Mouse (Mus musculus) activated CD4-positive, CD25-positive, alpha-beta regulatory T cell, adult 4 months (primary cell): ENCODE measurements around the gene Zfp287. TPM values are rescaled to one million over a fixed set of nuclear protein-coding genes. Genes with fewer than 3 reads are reported as not detected.

ENCODE experiments used
- ATAC-seq: one replicate; pipeline ENCODE4 v1.8.0; 2017
- polyA plus RNA-seq, 2 experiments: library from polyadenylated mRNA; unstranded; fragments of 100-300 nt; shearing (Covaris generic); gene quantifications; one replicate each; pipeline ENCODE4 v1.2.1; 2017

Zfp287 gene
- polyA plus RNA-seq, 2 experiments from 2014 or later, result 17.0 to 20.4 TPM

DNA sequence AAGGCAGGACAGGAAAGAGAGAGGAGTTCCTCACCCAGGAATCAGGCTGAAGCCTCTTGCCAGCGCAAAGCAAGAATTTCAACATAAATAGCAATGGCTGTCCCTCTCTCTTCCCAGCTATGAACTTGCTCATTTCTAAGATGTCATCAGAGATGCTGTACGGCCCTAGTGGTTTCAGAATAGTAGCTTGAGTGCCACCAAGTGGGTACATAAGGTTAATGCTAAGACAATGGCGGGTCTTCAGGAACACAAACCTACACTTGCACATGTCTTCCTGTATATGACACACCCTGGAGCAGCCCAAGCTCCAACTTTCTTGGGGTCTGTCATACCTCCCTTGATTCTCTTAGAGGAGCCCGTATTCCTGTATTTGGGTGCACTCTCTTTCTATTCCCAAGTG, 32.0 kb downstream of the Zfp287 start:
- no peak for ATAC-seq

DNA sequence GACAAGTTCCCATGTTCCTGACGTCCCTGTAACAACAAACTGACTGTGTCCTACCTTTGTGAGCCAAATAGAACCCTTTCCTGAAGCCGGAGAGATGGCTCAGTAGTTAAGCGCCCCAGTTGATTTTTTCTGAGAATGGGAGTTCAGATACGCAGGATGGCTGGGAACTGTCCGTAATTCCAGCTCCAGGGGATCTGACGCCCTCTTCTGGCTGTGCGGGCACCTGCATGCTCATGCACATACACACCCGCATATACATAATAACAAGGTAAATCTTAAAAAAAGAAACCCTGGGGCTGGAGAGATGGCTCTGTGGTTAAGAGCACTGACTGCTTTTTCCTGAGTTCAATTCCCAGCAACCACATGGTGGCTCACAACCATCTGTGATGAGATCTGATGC, 36.6 kb downstream of the Zfp287 start:
- no peak for ATAC-seq

DNA sequence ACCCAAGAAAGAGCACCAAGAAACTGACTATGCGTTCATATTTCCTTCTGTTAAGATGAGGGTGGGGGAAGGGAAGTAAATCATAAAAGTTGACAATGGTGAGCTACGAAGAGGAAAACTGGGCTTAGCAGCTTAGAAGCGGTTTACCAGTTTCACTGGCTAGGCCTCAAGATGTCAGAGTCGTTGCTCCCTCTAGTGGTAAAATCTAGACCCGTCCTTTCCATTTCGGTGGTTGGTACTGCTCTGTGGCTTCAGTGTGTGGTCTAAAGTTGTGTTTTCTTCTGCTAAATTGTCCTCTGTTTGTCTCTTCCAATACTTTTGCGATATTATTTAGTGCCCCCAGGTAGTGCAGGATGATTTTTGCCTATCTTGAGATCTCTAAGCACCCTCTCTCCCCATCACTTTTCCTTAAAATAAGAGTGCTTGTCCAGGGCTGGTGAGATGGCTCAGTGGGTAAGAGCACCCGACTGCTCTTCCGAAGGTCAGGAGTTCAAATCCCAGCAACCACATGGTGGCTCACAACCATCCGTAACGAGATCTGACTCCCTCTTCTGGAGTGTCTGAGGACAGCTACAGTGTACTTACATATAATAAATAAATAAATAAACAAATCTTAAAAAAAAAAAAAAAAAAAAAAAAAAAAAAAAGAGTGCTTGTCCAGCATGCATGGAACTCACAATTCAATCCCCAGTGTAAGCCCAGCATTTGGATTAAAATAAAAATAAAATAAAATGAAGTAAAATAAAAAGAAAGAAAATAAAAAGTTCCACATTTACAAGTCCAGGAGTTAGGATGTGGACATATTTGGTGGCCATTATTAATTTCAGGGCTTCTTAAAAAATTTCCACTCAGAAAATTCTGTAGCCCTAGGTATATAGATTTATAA, 38.2 kb downstream of the Zfp287 start:
- peak; percentile 75 for ATAC-seq

DNA sequence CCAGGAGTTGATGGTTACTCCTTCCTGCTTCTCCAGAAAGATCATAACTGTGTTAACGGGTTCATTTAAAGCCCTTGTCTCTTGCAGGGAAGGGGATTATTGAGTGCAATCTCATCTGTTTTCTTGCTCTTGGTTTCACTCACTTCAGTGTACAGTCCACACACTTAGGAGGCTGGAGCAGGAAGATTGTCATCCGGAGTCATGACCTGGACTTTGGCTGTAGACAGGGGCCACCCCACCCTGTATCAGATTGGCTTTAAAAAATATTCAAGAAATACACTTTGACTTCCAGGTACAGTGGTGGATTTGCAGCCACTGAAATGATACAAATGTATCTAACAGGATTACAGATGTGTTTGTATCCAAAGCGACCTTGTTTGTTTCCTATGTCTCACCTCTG, 40.1 kb downstream of the Zfp287 start:
- no peak for ATAC-seq

DNA sequence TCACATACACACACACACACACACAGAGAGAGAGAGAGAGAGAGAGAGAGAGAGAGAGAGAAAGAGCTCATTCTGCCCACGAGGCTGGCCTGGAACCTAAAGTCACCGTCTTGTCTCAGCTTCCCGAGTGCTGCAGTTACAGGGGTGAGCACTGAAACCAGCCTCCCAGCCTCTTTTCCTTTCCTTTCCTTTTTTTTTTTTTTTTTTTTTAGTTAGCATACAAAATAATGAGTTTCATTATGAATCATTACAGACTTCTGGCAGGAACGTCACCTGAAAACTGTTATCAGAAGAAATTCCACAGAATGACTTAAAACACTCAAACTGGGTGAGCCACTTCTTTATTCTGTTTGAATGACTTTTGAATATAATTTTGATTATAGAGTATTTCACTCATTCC, 51.8 kb downstream of the Zfp287 start:
- no peak for ATAC-seq

DNA sequence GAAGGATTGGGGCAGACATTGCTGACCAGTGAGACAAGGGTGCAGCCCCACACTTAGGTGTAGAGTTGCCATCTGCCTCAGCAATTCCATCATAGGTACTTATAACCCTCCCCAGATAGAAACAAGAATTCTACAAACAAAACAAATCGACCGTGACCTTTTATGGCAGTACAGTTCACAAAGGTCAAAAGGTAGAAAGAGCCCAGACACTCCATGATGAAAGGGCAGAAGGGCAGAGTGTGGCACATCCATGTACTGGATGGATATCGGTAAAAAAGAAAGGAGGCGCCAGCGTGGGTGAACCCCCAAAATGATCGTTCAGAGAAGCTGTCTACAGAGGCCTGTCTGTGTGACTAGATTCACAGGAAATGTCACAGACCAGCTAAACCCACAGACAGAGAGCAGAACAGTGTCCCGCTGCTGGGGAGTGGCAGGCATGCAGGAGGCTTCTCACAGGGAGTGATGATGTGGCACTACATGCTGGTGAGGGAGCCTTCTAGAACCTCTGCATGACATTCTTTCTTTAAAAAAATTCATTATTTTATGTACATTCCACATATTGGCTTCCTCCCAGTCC, 52.8 kb downstream of the Zfp287 start:
- peak; percentile 45 for ATAC-seq

DNA sequence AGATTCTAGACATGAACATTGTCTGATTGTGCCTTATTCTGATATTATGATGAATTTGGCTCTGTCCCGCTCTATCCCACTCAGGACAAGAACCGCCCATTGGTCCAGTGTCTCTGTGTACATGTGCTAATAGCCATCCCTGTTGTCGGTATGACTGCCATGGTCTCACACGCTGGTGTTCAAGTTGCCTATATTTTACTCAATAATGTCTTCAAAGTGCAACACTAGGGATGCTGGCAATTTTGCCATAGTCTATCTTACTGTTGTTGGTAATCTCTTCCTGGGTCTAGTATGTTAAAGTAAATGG, 55.5 kb downstream of the Zfp287 start:
- ATAC-seq, result no peak

DNA sequence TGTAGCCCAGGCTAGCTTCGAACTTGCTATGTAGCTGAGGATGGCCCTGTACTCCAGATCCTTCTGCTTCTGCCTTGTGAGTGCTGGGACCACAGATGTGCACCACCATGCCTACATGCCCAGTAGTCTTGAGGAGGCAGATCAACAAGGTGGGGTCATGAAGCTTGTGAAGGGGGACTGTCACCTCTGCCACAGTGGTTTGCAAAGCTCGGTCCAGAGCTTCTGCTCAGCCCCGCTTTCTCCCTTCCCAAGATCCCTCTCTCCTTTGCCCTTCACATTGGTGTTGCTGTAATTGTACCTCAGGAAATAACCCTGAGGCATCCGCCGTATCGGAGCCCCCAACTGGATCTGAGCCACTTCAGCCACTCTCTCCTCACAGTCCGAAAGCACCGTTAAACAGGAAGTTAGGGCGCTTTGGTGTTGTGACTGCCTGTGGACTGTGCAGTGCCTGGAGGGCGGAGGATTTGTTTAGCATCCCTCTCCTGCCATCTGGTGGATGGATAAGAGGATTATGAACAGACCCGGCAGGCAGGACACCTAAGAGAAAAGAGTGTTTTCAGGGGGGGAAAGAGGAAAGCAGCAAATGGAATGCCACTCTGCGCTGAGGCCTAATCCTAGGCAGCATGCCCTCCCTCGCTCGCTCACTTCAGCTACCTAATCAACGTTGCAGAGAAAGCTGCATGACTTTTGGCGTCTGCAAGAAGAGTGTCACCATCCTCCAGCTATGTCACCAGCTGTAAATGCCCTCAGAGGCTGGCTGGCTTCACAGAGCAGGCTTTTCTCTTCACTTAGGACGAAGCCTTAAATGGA, 56.0 kb downstream of the Zfp287 start:
- ATAC-seq, result peak; percentile 67

DNA sequence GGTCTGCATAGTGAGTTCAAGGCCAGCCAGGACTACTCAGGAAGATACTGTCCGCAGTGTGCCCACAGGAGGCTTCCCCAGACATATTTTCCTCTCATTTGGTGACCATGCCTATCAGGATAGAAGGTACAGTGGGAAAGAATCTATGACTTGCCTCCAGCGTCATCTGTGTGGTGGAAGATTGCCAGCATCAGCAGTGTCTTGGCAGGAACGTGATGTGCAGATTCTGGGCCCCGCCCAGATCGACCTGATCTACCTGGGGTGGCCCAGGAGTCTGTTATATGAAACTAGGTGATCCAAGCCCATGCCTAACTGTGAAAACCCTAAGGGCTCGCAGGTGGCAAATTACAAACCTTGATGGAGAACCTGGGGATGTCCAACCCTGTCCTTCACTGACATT, 61.7 kb downstream of the Zfp287 start:
- no peak for ATAC-seq

DNA sequence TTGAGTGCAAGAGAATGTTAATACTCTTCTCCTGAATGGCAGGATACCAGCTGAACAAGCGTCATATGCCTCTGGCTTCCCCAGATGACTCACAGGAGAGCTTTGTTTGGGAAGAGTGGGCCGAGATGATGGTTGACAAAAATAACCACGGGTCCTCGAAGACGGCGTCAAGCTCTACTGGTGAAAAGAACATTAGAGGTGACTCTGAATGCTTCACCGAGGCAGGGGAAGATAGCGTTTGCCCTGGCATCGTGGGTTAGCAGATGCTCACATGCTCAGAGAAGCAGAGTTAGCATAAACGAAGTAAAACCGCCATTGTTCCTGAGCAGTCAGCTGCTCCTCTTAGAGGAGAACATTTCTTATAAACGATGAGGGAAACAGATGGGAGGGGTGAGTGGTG, 62.2 kb downstream of the Zfp287 start:
- no peak for ATAC-seq

DNA sequence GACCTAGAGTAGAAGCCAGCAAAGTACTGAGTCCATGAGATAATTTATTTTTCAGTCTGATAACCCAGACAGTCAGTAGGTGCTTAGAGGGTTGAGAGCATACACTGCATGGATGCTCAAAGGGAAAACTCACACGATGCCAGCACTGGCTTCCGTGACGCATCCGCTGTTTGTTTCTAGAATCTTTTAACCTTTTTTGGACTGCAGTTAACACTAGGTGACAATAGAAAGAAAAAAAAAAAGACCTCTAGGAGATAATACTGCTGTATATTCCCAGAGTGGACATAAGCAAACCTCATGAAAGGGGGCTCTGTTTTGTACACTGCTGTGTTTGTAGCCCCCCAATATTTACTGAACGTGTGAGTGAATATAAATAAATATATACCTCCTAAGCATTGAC, 62.7 kb downstream of the Zfp287 start:
- ATAC-seq, result no peak

DNA sequence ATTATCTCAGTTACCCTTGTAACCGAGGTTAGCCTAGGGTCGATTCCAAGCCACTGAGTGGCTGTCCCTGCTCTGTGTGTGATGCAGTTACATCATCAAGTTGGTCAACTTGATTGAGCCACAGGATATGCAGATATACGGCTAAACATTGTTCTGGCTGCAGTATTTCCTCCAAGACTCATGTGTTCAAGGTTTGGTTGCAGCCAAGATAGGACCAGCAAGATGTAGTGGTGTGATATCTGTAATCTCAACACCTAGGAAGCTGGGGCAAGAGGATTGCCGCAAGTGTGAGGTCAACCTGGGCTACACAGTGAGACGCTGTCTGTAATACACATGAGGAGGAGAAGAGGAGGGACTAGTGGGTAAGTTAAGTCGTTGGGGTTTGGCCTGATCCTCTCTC, 67.5 kb downstream of the Zfp287 start:
- ATAC-seq, result no peak

DNA sequence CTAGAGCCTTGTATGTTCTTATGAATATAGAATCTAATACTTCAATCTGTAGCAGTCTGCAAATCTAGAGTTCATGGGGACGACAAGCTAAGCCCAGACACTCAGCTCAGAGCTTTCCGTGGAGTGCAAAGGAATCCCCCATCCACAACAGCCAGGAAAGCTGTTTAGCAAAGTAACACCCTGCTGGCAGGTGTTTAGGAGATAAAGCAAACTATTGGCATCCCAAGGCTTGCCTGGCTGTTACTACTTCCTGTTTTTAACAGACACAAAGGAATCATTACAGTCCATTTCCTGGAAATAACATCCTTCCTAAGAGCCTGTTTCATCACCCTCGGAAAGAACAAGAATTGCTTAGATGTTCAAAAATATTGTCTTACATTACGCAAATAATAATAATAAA, 70.8 kb downstream of the Zfp287 start:
- no peak for ATAC-seq

DNA sequence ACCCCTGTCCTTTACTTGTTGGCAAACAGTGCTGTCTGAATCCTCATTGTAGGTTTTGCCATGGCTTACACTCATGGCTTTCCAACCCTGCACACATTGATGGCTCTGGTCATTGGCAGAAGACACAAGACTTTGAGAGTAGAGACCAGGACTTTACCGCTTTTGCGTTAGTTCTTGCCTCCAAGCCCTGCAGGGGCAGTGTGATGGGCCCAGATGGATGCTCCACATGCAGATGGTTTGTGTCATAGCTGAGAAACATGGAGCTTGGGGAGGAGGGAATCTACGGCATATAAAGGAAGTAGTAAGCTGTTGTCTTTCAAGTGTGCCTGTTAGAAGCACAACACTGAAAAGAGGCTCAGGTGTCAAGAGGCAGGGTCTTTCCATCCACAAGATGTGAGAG, 79.6 kb downstream of the Zfp287 start:
- ATAC-seq, result no peak

DNA sequence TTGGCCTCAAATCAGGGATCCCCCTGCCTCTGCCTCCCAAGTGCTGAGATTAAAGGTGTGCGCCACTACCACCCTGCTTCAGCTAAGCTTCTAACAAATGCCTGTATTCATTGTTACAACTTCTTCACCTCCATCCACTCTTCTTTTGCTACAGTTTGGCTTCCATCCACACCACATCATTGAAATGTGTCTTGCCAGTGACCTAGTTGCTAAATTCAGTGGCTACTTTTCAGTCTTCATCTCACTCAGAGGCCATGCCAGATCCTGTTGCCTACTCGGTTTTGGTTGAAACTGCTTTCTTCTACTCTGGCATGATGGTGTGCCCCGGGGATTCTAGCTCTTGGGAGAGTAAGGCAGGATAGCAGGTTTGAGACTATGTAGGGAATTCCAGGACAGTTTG, 80.1 kb downstream of the Zfp287 start:
- no peak for ATAC-seq

Other genes with a start within 250 kb of the Zfp287 start
- 1 to 10 TPM in 1 of 2 experiments, not detected in 1; 2.4 TPM for gene Cenpv, start 192.6 kb downstream of the Zfp287 start, polyA plus RNA-seq
- 1,000 to 10,000 TPM; 5,033 to 6,460 TPM for gene Ubb, start 180.7 kb downstream of the Zfp287 start, polyA plus RNA-seq
- 10 to 100 TPM; 76.8 to 79.0 TPM for gene Trpv2, start 157.4 kb downstream of the Zfp287 start, polyA plus RNA-seq
- gene Lrrc75a, start 83.4 kb downstream of the Zfp287 start, polyA plus RNA-seq, result 1 to 10 TPM; 1.0 to 1.7 TPM
- 10 to 100 TPM; 32.9 to 42.3 TPM for gene Mmgt2, start 83.2 kb downstream of the Zfp287 start, polyA plus RNA-seq
- gene Gm10428, start 21.2 kb upstream of the Zfp287 start, polyA plus RNA-seq, result not detected
- gene Zfp286, start 57.6 kb upstream of the Zfp287 start, polyA plus RNA-seq, result 1 to 10 TPM; 1.5 to 2.7 TPM
- 1 to 10 TPM; 2.5 to 7.1 TPM for gene Trim16, start 88.3 kb upstream of the Zfp287 start, polyA plus RNA-seq
- gene Fbxw10, start 115.2 kb upstream of the Zfp287 start, polyA plus RNA-seq, result 1 to 10 TPM; 3.5 to 9.7 TPM
- gene Tvp23b, start 147.6 kb upstream of the Zfp287 start, polyA plus RNA-seq, result 10 to 100 TPM; 51.3 to 60.7 TPM
- not detected for gene Cdrt4, start 219.3 kb upstream of the Zfp287 start, polyA plus RNA-seq